Mouse (Mus musculus): ENCODE results near the gene Xpnpep2. TPM values are rescaled to one million over a fixed set of nuclear protein-coding genes. Genes with fewer than 3 reads are reported as not detected.

Gene Xpnpep2
- polyA plus RNA-seq, 1 experiment: 1.0 TPM

GRCm38 (mm10) chrX:48119294-48119693 is 10.8 kb downstream of the Xpnpep2 start:
- Histone ChIP-seq H3K4me3 (no peak overlapping the region), H3K4me2 (ENCODE audit: low read depth) (peak overlapping the region; percentile 30), H3ac (ENCODE audit: control insufficient read depth, insufficient read length) (no peak overlapping the region), H3K27me3 (ENCODE audit: control insufficient read depth, insufficient read depth, insufficient read length) (no peaks in the 10 kb centered on the region), H3K36me3 (ENCODE audit: control insufficient read depth, insufficient read depth) (no peaks in the 10 kb centered on the region), H3K79me2 (ENCODE audit: control insufficient read depth, insufficient read depth) (no peaks in the 10 kb centered on the region)
- TF ChIP-seq CEBPB (IDR thresholded peaks at IDR 0.05; ENCODE audit: insufficient read depth, poor library complexity, severe bottlenecking) (peak; percentile 51; the same call in 1 of the 2 replicates), E2F4 (IDR thresholded peaks at IDR 0.05; ENCODE audit: insufficient read depth) (no peak)

- Histone ChIP-seq H3ac (ENCODE audit: control insufficient read depth, insufficient read length) (no peak overlapping the region), H3K4me2 (ENCODE audit: low read depth) (peak overlapping the region; percentile 45), H3K27me3 (ENCODE audit: control insufficient read depth, insufficient read depth, insufficient read length) (no peaks in the 10 kb centered on the region), H3K79me2 (ENCODE audit: control insufficient read depth, insufficient read depth) (no peaks in the 10 kb centered on the region), H3K36me3 (ENCODE audit: control insufficient read depth, insufficient read depth) (no peaks in the 10 kb centered on the region), H3K4me3 (no peak overlapping the region)
- TF ChIP-seq TCF12 (IDR thresholded peaks at IDR 0.05; ENCODE audit: insufficient read depth, poor library complexity, severe bottlenecking): no peak
- TF ChIP-seq MYOG (IDR thresholded peaks at IDR 0.05; ENCODE audit: control insufficient read depth in 1 of 3, insufficient read depth in 1 of 3, insufficient read length in 2 of 3, low read depth in 2 of 3): no peak
- TF ChIP-seq CEBPB (IDR thresholded peaks at IDR 0.05; ENCODE audit: insufficient read depth, poor library complexity, severe bottlenecking): no peak
- TF ChIP-seq MAX (IDR thresholded peaks at IDR 0.05; ENCODE audit: low read depth): no peak
- no peak for TF ChIP-seq POLR2AphosphoS2 (IDR thresholded peaks at IDR 0.05; ENCODE audit: insufficient read length, low read depth)
- no peak for TF ChIP-seq POLR2A (IDR thresholded peaks at IDR 0.05; ENCODE audit: insufficient read length, low read depth)
- no peak for TF ChIP-seq E2F4 (IDR thresholded peaks at IDR 0.05; ENCODE audit: insufficient read depth)
- TF ChIP-seq MYOD1 (IDR thresholded peaks at IDR 0.05; ENCODE audit: control insufficient read depth in 1 of 3, insufficient read length in 2 of 3, low read depth in 2 of 3): no peak
- no peak for TF ChIP-seq TCF3 (IDR thresholded peaks at IDR 0.05; ENCODE audit: insufficient read length, low read depth)
These were observed 15.9 kb downstream of the Xpnpep2 start for GRCm38 (mm10) chrX:48124132-48125071.

- Histone ChIP-seq H3ac (ENCODE audit: control insufficient read depth, insufficient read length) (no peak overlapping the region), H3K27me3 (ENCODE audit: control insufficient read depth, insufficient read depth, insufficient read length) (no peaks in the 10 kb centered on the region), H3K4me2 (ENCODE audit: low read depth) (no peak overlapping the region), H3K79me2 (ENCODE audit: control insufficient read depth, insufficient read depth) (no peaks in the 10 kb centered on the region), H3K4me3 (no peak overlapping the region), H3K36me3 (ENCODE audit: control insufficient read depth, insufficient read depth) (no peaks in the 10 kb centered on the region)
- TF ChIP-seq REST (IDR thresholded peaks at IDR 0.05; ENCODE audit: insufficient read depth, insufficient read length) (no peak), MYOD1 (IDR thresholded peaks at IDR 0.05; ENCODE audit: control insufficient read depth in 1 of 3, insufficient read length in 2 of 3, low read depth in 2 of 3) (no peak), TCF3 (IDR thresholded peaks at IDR 0.05; ENCODE audit: insufficient read length, low read depth) (no peak), USF1 (IDR thresholded peaks at IDR 0.05; ENCODE audit: low read depth) (no peak), SRF (IDR thresholded peaks at IDR 0.05; ENCODE audit: control insufficient read depth, insufficient read length, low read depth) (no peak), MAX (IDR thresholded peaks at IDR 0.05; ENCODE audit: low read depth) (no peak), E2F4 (IDR thresholded peaks at IDR 0.05; ENCODE audit: insufficient read depth) (no peak), TCF12 (IDR thresholded peaks at IDR 0.05; ENCODE audit: insufficient read depth, poor library complexity, severe bottlenecking) (no peak), MYOG (IDR thresholded peaks at IDR 0.05; ENCODE audit: control insufficient read depth in 1 of 3, insufficient read depth in 1 of 3, insufficient read length in 2 of 3, low read depth in 2 of 3) (no peak), POLR2AphosphoS2 (IDR thresholded peaks at IDR 0.05; ENCODE audit: insufficient read length, low read depth) (no peak), CEBPB (IDR thresholded peaks at IDR 0.05; ENCODE audit: insufficient read depth, poor library complexity, severe bottlenecking) (no peak), POLR2A (IDR thresholded peaks at IDR 0.05; ENCODE audit: insufficient read length, low read depth) (no peak)
These were observed 18.5 kb downstream of the Xpnpep2 start for GRCm38 (mm10) chrX:48126903-48127476.

GRCm38 (mm10) chrX:48127502-48128218 is 19.1 kb downstream of the Xpnpep2 start:
- H3K36me3 ChIP-seq (ENCODE audit: control insufficient read depth, insufficient read depth): no peaks in the 10 kb centered on the region
- no peak for TF ChIP-seq USF1 (IDR thresholded peaks at IDR 0.05; ENCODE audit: low read depth)
- no peak for TF ChIP-seq POLR2AphosphoS2 (IDR thresholded peaks at IDR 0.05; ENCODE audit: insufficient read length, low read depth)
- TF ChIP-seq TCF12 (IDR thresholded peaks at IDR 0.05; ENCODE audit: insufficient read depth, poor library complexity, severe bottlenecking): no peak
- TF ChIP-seq TCF3 (IDR thresholded peaks at IDR 0.05; ENCODE audit: insufficient read length, low read depth): no peak
- TF ChIP-seq SRF (IDR thresholded peaks at IDR 0.05; ENCODE audit: control insufficient read depth, insufficient read length, low read depth): no peak
- TF ChIP-seq REST (IDR thresholded peaks at IDR 0.05; ENCODE audit: insufficient read depth, insufficient read length): no peak
- TF ChIP-seq MAX (IDR thresholded peaks at IDR 0.05; ENCODE audit: low read depth): no peak
- no peak for TF ChIP-seq CEBPB (IDR thresholded peaks at IDR 0.05; ENCODE audit: insufficient read depth, poor library complexity, severe bottlenecking)
- TF ChIP-seq MYOG (IDR thresholded peaks at IDR 0.05; ENCODE audit: control insufficient read depth in 1 of 3, insufficient read depth in 1 of 3, insufficient read length in 2 of 3, low read depth in 2 of 3): no peak
- TF ChIP-seq MYOD1 (IDR thresholded peaks at IDR 0.05; ENCODE audit: control insufficient read depth in 1 of 3, insufficient read length in 2 of 3, low read depth in 2 of 3): no peak
- TF ChIP-seq POLR2A (IDR thresholded peaks at IDR 0.05; ENCODE audit: insufficient read length, low read depth): no peak
- no peak for TF ChIP-seq E2F4 (IDR thresholded peaks at IDR 0.05; ENCODE audit: insufficient read depth)
- no peak overlapping the region for H3ac ChIP-seq (ENCODE audit: control insufficient read depth, insufficient read length)
- no peak overlapping the region for H3K4me2 ChIP-seq (ENCODE audit: low read depth)
- no peak overlapping the region for H3K4me3 ChIP-seq
- no peaks in the 10 kb centered on the region for H3K79me2 ChIP-seq (ENCODE audit: control insufficient read depth, insufficient read depth)
- no peaks in the 10 kb centered on the region for H3K27me3 ChIP-seq (ENCODE audit: control insufficient read depth, insufficient read depth, insufficient read length)
